Mouse (Mus musculus) limb, embryonic 13.5 days (tissue): ENCODE data around the gene Tmem151b. TPM values are rescaled to one million over a fixed set of nuclear protein-coding genes. Genes with fewer than 3 reads are reported as not detected.

Experiments used
- ATAC-seq: fragments of 200-750 bp; cut with Nextera tagmentation; 2 replicates; pipeline ENCODE4 v1.8.0; 2017; ENCODE audit warnings: low read depth, moderate number of reproducible peaks, moderate TSS enrichment; ENCODE audit not compliant: low FRiP score
- H3K27ac ChIP-seq: fragments of 300-500 bp; sonication (generic); 2 replicates; pipeline ENCODE4 v1.5.1; 2015; ENCODE audit warnings: inconsistent platforms, mild to moderate bottlenecking, moderate library complexity
- H3K27me3 ChIP-seq: fragments of 300-500 bp; sonication (generic); 2 replicates; pipeline ENCODE4 v1.6.1; 2015; ENCODE audit warnings: mild to moderate bottlenecking, inconsistent platforms
- H3K36me3 ChIP-seq: fragments of 300-500 bp; sonication (generic); 2 replicates; pipeline ENCODE4 v1.6.1; 2015; ENCODE audit warnings: inconsistent platforms, mild to moderate bottlenecking, moderate library complexity
- H3K4me1 ChIP-seq: fragments of 300-500 bp; sonication (generic); 2 replicates; pipeline ENCODE4 v1.6.1; 2015; ENCODE audit warnings: inconsistent platforms
- H3K4me2 ChIP-seq: fragments of 300-500 bp; sonication (generic); replicated peaks from 2 replicates; pipeline ENCODE4 v1.6.1; 2015; ENCODE audit warnings: inconsistent platforms, mild to moderate bottlenecking, moderate library complexity
- H3K4me3 ChIP-seq: fragments of 300-500 bp; sonication (generic); 2 replicates; pipeline ENCODE4 v1.5.1; 2015; ENCODE audit warnings: moderate library complexity, mild to moderate bottlenecking, inconsistent platforms
- H3K9ac ChIP-seq: fragments of 300-500 bp; sonication (generic); 2 replicates; pipeline ENCODE4 v1.6.1; 2015; ENCODE audit warnings: mild to moderate bottlenecking, inconsistent platforms
- H3K9me3 ChIP-seq: fragments of 300-500 bp; sonication (generic); 2 replicates; pipeline ENCODE4 v1.6.1; 2016; ENCODE audit warnings: inconsistent platforms
- WGBS: fragments of 180-500 bp; shearing (Covaris S2); methylation state at CpG from one replicate; pipeline ENCODE4 v1.1.7; 2015; 5-methylcytosine and 5-hydroxymethylcytosine counted together
- polyA plus RNA-seq: library from polyadenylated mRNA; unstranded; fragments of >200 nt; fragmentation: Nextera tagmentation; extraction: Ambion mirVana; gene quantifications from 2 replicates; pipeline ENCODE4 v1.2.1, GENCODE M21; 2015

The Tmem151b gene
- polyA plus RNA-seq, 1 experiment from 2014 or later, result 10.5 TPM

DNA sequence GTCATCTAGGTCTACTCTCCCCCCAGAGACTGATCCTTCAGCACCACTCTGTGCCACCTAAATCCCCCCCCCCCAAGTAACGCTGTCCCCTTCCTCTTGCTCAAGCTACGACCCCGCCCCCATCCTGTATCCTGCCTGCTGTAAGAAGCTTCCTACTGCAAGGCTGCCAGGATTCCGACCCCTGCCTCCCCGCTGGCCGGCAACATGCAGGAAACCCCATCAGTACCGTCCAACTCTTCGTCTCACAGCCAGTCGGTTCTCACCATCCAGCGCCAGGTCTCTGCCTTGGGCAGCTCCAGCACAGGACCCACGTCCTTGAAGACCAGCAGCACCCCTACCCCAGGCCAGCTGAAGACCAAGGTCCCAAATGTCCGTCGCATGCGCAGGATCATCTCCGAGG is 16.6 kb downstream of the Tmem151b start:
- H3K4me1 ChIP-seq, result no peaks in the 10 kb centered on the region
- H3K36me3 ChIP-seq, result no peaks in the 10 kb centered on the region
- no peak overlapping the region for H3K4me3 ChIP-seq
- ATAC-seq, result no peak
- H3K9me3 ChIP-seq, result no peaks in the 10 kb centered on the region
- 53% methylated on average over 15 of the region's 15 CpGs for WGBS
- H3K4me2 ChIP-seq, result no peak overlapping the region
- H3K27ac ChIP-seq, result no peak overlapping the region
- H3K27me3 ChIP-seq, result peaks cover 90% of the 10 kb centered on the region
- no peak overlapping the region for H3K9ac ChIP-seq

DNA sequence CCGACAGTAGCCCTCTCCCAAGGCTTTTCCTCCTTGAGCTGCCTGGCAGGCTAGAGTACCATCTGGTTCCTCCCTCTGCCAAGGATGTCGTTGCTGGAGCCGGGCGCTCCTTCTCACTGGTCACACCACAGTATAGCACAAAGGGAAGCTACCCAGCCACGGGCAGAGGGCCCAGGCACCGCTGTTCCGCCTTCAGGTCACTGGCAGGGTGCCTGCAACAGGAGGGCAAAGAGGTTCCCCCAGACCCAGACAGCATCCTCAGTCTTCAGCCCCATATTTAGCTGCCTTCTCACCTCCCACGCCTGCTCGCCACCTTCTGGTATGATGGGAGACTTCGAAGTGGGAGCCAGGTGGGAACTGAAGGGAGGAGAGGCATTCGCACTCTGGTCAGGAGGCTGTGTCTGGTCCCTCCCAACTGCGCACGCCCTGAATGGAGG is 19.1 kb downstream of the Tmem151b start:
- Histone ChIP-seq H3K27me3 (peaks cover 86% of the 10 kb centered on the region), H3K27ac (no peak overlapping the region), H3K4me3 (no peak overlapping the region), H3K4me2 (no peak overlapping the region), H3K9me3 (no peaks in the 10 kb centered on the region), H3K4me1 (no peaks in the 10 kb centered on the region), H3K9ac (no peak overlapping the region), H3K36me3 (no peaks in the 10 kb centered on the region)
- no peak for ATAC-seq
- 46% methylated on average over 13 of the region's 13 CpGs for WGBS

DNA sequence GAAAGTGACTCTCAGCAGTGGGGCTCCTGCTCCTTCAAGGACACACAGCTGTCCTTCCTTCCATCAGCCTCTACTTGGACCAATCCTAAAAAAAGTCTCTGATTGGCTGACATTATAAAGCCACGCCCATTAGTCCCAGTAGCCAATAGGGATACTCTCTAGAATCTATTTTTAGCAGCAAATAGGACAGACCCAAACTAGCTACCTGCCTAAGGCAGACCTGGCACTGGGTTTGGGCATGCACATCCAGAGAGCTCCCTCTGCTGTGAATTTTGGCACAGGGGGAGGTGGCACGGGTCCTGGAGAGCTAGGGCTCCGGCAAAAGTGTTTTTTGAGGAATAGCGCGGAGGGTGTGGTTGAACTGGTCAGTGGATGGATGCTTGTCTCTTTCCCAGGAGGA is 22.9 kb downstream of the Tmem151b start:
- Histone ChIP-seq H3K36me3 (no peaks in the 10 kb centered on the region), H3K4me1 (peaks cover 6% of the 10 kb centered on the region; the same call in 1 of the 2 replicates), H3K4me3 (no peak overlapping the region), H3K4me2 (no peak overlapping the region), H3K27ac (no peak overlapping the region), H3K27me3 (peaks cover 70% of the 10 kb centered on the region), H3K9me3 (no peaks in the 10 kb centered on the region), H3K9ac (no peak overlapping the region)
- 17% methylated on average over 5 of the region's 5 CpGs for WGBS
- ATAC-seq, result no peak

DNA sequence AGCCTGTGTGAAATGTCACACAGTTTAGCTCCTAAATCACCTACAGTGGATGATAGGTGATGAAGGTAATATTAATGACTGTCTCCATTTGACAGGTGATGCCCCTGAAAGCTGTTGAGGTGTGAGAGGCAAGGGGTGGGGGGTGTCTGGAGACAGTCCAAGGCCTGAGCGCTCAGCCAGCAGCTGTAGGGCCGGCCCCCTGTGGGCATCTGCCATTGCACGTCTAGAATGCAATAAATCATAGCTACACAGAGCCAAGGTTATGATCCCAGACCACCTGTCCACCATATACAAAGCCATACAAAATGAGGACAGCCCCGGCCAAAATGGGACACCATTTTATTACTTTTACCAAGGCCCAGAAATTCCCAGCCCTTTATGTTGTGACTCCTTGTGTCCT is 24.5 kb downstream of the Tmem151b start:
- peaks cover 55% of the 10 kb centered on the region for H3K27me3 ChIP-seq
- H3K27ac ChIP-seq, result no peak overlapping the region
- H3K36me3 ChIP-seq, result peaks cover 10% of the 10 kb centered on the region
- 33% methylated on average over 4 of the region's 4 CpGs for WGBS
- no peak overlapping the region for H3K4me2 ChIP-seq
- no peak for ATAC-seq
- peaks cover 11% of the 10 kb centered on the region; the same call in 1 of the 2 replicates for H3K4me1 ChIP-seq
- H3K9ac ChIP-seq, result no peak overlapping the region
- no peak overlapping the region for H3K4me3 ChIP-seq
- no peaks in the 10 kb centered on the region for H3K9me3 ChIP-seq

DNA sequence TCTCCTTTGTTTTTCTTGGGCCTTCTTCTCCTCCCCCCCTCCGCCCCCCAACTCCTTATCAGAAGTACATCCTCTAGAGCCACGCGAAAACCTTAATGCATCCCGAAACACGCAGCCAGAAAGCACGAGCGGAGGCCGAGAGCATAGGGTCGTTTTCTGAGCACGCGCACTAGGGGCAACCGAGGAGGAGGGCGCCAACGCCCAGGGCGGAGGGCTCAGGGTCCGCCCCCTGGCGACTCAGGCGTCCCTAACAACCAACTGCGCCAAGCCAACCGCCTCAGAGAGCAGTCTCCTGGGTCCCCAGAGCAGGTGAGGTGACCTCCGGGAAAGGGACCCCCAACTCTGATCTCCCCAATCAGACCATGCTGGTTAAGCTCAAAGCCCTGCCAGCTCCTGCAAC is 26.2 kb downstream of the Tmem151b start, which contains the start of gene Tcte1:
Tcte1 (plus strand) TSS at position 172 of the 400 bp plus-strand sequence.
- H3K36me3 ChIP-seq, result peaks cover 27% of the 10 kb centered on the region
- no peak within 1 kb of the TSS for H3K27ac ChIP-seq
- peak within 1 kb of the TSS; percentile 66 for H3K9ac ChIP-seq
- peak within 1 kb of the TSS; percentile 84 for H3K4me2 ChIP-seq
- peak within 1 kb of the TSS; percentile 43 for H3K4me3 ChIP-seq
- H3K9me3 ChIP-seq, result no peaks in the 10 kb centered on the region
- H3K4me1 ChIP-seq, result peaks cover 11% of the 10 kb centered on the region; the same call in 1 of the 2 replicates
- peaks cover 42% of the 10 kb centered on the region for H3K27me3 ChIP-seq
- peak; percentile 81; the same call in 1 of the 2 replicates for ATAC-seq
- WGBS, result under 1% methylated on average over 21 of the region's 21 CpGs

DNA sequence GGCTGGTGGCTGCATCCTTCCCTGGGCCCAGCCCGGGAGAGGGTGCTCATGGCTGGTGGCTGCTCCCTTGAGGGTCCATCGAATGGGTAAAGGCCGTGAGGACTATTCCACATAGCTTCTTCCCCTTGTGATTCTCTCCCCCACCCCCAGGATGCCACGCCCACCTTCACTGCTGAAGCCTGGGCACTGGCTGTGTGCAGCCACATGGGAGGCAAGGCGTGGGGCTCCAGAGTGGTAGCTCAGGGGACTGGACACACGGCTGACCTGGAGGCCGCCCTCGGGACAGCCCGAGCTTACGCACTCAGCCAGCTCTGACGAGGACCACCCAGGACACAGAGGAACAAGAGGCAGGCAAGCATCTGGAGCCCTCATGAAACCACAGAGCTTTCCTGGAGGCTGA is 29.3 kb downstream of the Tmem151b start:
- H3K27ac ChIP-seq, result no peak overlapping the region
- no peaks in the 10 kb centered on the region for H3K9me3 ChIP-seq
- no peak overlapping the region for H3K9ac ChIP-seq
- no peak overlapping the region for H3K4me2 ChIP-seq
- H3K4me3 ChIP-seq, result no peak overlapping the region
- peaks cover 11% of the 10 kb centered on the region; the same call in 1 of the 2 replicates for H3K4me1 ChIP-seq
- H3K27me3 ChIP-seq, result peaks cover 18% of the 10 kb centered on the region
- 67% methylated on average over 11 of the region's 11 CpGs for WGBS
- H3K36me3 ChIP-seq, result peaks cover 49% of the 10 kb centered on the region
- no peak for ATAC-seq

DNA sequence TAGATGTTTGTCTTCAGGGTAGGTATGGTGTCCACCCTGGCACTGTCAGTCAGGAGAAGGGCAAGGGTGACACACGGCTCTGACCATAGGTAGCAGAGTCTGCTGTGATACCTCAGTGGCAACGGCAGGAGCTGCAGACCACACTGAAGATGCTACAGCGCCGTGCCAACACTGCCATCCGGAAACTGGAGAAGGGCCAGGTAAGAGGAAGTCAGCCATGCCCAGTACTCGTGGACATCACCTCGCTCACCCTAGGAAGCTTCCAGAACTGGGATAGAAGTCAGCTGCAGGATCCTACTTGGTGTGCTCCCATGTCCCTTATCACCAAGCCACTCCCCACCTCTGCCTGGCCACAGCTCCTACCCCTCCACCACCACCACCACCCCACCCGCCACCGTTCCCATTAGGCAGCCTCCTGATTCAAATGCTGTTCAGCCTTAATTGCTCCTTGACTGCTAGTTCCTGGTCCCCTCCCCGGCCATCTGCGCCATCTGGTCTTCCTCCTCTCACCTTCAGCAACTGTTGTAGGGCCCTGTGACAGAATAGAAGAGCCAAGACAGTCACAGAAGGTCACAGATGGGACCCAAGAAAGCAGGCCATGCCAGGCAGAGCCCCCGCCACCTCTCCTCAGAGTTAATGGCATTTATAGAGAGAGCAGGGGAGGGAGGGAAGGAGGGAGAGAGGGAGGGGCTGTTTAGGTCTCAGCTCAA is 30.6 kb downstream of the Tmem151b start:
- Histone ChIP-seq H3K4me3 (no peak overlapping the region), H3K36me3 (peaks cover 52% of the 10 kb centered on the region), H3K27ac (no peak overlapping the region), H3K9me3 (no peaks in the 10 kb centered on the region), H3K4me1 (peaks cover 11% of the 10 kb centered on the region; the same call in 1 of the 2 replicates), H3K27me3 (peaks cover 6% of the 10 kb centered on the region), H3K4me2 (no peak overlapping the region), H3K9ac (no peak overlapping the region)
- 75% methylated on average over 12 of the region's 12 CpGs for WGBS
- no peak for ATAC-seq

DNA sequence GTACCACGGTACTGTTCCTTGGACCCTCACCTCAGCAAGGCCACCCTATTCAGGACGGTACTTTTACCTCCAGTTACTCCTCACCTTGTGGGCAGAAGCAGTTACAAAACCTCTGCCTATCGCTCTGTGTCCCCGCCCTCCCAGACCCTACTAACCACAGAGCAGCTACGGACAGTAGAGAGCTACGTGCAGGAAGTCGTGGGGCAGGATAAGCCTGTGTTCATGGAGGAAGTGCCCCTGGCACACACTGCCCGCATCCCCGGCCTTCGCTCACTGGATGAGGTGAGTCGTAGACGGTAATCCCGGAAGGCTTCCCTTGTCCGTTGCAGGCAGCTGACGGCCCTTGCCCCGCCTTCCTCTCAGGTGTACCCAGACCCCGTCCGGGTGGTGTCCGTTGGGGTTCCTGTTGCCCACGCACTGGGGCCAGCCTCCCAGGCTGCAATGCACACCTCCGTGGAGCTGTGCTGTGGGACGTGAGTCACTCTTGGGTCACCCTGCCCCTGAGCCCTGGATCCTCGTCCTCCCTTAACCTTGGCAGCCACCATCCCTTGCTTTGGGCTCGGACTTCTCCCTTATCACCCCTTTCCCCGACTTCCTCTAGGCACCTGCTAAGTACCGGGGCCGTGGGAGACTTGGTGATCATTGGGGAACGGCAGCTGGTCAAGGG is 31.8 kb downstream of the Tmem151b start:
- Histone ChIP-seq H3K9ac (no peak overlapping the region), H3K9me3 (no peaks in the 10 kb centered on the region), H3K4me1 (peaks cover 7% of the 10 kb centered on the region; the same call in 1 of the 2 replicates), H3K4me3 (no peak overlapping the region), H3K27me3 (0 out of 2 replicates have a peak, but pooled peaks cover 2% of the 10 kb centered on the region), H3K27ac (no peak overlapping the region), H3K36me3 (peaks cover 58% of the 10 kb centered on the region), H3K4me2 (no peak overlapping the region)
- 90% methylated on average over 28 of the region's 28 CpGs for WGBS
- no peak for ATAC-seq

DNA sequence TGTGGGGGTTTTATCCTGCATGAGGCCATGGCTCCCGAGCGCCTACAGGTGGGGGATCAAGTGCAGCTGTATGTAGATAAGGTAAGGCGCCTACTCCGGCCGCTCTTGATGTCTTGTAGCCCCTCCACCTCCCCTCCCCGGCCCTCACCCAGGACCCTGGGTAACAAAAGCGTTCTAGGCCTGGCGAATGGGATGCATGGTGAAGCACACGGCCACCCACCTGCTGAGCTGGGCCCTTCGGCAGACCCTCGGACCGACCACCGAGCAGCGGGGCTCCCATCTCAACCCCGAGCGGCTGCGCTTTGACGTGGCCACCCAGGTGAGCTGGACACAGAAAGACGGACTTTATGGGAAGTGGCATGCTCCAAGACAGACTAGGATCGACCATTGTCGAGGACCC is 32.3 kb downstream of the Tmem151b start:
- 0 out of 2 replicates have a peak, but pooled peaks cover 2% of the 10 kb centered on the region for H3K27me3 ChIP-seq
- 95% methylated on average over 21 of the region's 21 CpGs for WGBS
- peaks cover 5% of the 10 kb centered on the region; the same call in 1 of the 2 replicates for H3K4me1 ChIP-seq
- no peak overlapping the region for H3K4me3 ChIP-seq
- H3K36me3 ChIP-seq, result peaks cover 58% of the 10 kb centered on the region
- H3K9ac ChIP-seq, result no peak overlapping the region
- no peak for ATAC-seq
- no peaks in the 10 kb centered on the region for H3K9me3 ChIP-seq
- no peak overlapping the region for H3K4me2 ChIP-seq
- H3K27ac ChIP-seq, result no peak overlapping the region

DNA sequence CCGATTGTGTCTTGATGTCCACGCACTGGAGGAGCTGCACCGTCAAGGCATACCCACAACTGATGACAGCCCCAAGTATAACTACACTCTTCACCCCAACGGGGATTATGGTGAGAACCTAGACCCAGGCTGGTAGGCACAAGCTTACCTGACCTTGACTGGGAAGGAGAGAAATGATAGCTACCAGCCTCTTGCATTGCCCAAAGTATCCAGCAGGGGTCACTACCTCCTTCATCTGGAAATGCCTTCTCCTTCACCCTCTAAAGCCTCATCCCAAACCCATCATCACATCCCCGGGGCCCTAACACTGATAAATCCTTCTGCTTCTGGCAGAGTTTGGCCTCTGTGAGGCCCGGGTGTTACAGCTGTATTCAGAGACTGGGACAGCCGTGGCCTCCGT is 33.0 kb downstream of the Tmem151b start:
- Histone ChIP-seq H3K9ac (no peak overlapping the region), H3K27me3 (0 out of 2 replicates have a peak, but pooled peaks cover 2% of the 10 kb centered on the region), H3K4me3 (no peak overlapping the region), H3K9me3 (no peaks in the 10 kb centered on the region), H3K4me1 (peaks cover 5% of the 10 kb centered on the region; the same call in 1 of the 2 replicates), H3K4me2 (no peak overlapping the region), H3K36me3 (peaks cover 58% of the 10 kb centered on the region), H3K27ac (no peak overlapping the region)
- ATAC-seq, result peak; percentile 18; the same call in 1 of the 2 replicates
- 54% methylated on average over 8 of the region's 8 CpGs for WGBS

DNA sequence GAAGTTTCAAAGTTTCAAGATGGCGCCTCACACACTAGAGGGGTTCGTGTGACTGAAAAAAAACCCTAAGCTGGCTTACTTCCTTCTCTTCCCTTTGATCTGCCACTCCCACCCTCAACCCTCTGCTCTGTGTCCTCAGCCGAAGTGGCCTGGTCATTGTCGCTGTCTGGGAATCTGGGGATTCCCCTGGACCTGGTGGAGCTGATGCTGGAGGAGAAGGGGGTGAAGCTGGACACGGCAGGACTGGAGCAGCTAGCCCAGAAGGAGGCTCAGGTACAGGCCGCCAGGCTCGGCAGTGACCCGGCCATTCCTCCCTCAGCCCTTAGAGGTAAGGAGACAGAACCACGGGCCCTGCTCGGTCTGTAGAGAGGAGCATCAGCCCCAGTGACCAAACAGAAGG is 33.7 kb downstream of the Tmem151b start:
- no peaks in the 10 kb centered on the region for H3K4me1 ChIP-seq
- 77% methylated on average over 10 of the region's 10 CpGs for WGBS
- no peak overlapping the region for H3K4me3 ChIP-seq
- H3K9me3 ChIP-seq, result no peaks in the 10 kb centered on the region
- no peak for ATAC-seq
- no peak overlapping the region for H3K9ac ChIP-seq
- no peak overlapping the region for H3K4me2 ChIP-seq
- H3K27me3 ChIP-seq, result 0 out of 2 replicates have a peak, but pooled peaks cover 2% of the 10 kb centered on the region
- peaks cover 62% of the 10 kb centered on the region for H3K36me3 ChIP-seq
- H3K27ac ChIP-seq, result no peak overlapping the region

DNA sequence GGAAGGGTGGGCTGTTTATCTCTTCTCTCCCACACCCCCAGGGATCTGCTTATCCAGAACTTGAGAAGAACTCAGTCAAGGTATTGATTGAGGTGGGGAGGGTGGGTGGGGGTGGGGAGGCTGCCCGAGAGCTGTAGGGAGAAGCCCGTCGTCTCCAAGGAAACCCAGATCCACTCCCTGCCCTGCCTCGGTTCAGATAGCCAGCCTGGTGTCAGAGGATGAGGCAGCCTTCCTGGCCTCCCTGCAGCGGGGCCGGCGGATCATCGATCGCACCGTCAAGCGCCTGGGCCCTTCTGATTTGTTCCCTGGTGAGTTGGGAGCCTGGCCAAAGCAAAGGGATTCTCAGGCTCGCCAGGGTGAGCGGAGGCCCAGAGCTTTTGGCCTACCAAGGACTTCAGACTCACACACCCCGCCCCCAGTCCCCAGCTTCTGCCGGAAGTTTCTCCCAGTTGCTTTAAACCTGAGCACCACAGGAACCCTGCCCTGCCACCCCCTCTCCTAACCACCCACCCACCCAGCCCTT is 34.2 kb downstream of the Tmem151b start:
- Histone ChIP-seq H3K9ac (no peak overlapping the region), H3K4me2 (no peak overlapping the region), H3K27me3 (0 out of 2 replicates have a peak, but pooled peaks cover 2% of the 10 kb centered on the region), H3K27ac (no peak overlapping the region), H3K9me3 (no peaks in the 10 kb centered on the region), H3K4me1 (no peaks in the 10 kb centered on the region), H3K4me3 (no peak overlapping the region), H3K36me3 (peaks cover 62% of the 10 kb centered on the region)
- ATAC-seq, result no peak
- WGBS, result 58% methylated on average over 15 of the region's 15 CpGs
